Mouse (Mus musculus): ENCODE measurements around the gene Gm42715. TPM values are rescaled to one million over a fixed set of nuclear protein-coding genes. Genes with fewer than 3 reads are reported as not detected.

Gene Gm42715
- total RNA-seq, 2 experiments from 2014 or later: 4.8 to 26.8 TPM

GRCm38 (mm10) chr7:127574115-127574514 is 54.7 kb downstream of the Gm42715 start:
- ATAC-seq (replicated peaks; ENCODE audit: poor library complexity): no peak

GRCm38 (mm10) chr7:127583260-127583659 is 63.9 kb downstream of the Gm42715 start:
- ATAC-seq (replicated peaks; ENCODE audit: poor library complexity): no peak

GRCm38 (mm10) chr7:127585031-127585430 is 65.6 kb downstream of the Gm42715 start:
- no peak for ATAC-seq (replicated peaks; ENCODE audit: poor library complexity)

GRCm38 (mm10) chr7:127586149-127586548 is 66.8 kb downstream of the Gm42715 start:
- peak; percentile 21; the same call in 1 of the 2 replicates for ATAC-seq (replicated peaks; ENCODE audit: poor library complexity)

- no peak for ATAC-seq (replicated peaks; ENCODE audit: poor library complexity)
Measured at GRCm38 (mm10) chr7:127587196-127587595, 67.8 kb downstream of the Gm42715 start.

GRCm38 (mm10) chr7:127588011-127588871 is 68.9 kb downstream of the Gm42715 start, which contains the start of the genes Ccdc189 and Rnf40:
TSS of gene Ccdc189 (minus strand) at chr7:127588595.
TSS of gene Rnf40 (plus strand) at chr7:127588767.
- ATAC-seq (replicated peaks; ENCODE audit: poor library complexity): peak; percentile 90

- no peak for ATAC-seq (replicated peaks; ENCODE audit: poor library complexity)
Measured at GRCm38 (mm10) chr7:127588901-127589300, 69.5 kb downstream of the Gm42715 start.

- no peak for ATAC-seq (replicated peaks; ENCODE audit: poor library complexity)
Measured at GRCm38 (mm10) chr7:127589637-127590036, 70.3 kb downstream of the Gm42715 start.

- ATAC-seq (replicated peaks; ENCODE audit: poor library complexity): no peak
Measured at GRCm38 (mm10) chr7:127591108-127591507, 71.7 kb downstream of the Gm42715 start.

GRCm38 (mm10) chr7:127592575-127592974 is 73.2 kb downstream of the Gm42715 start:
- no peak for ATAC-seq (replicated peaks; ENCODE audit: poor library complexity)

- ATAC-seq (replicated peaks; ENCODE audit: poor library complexity): no peak
Measured at GRCm38 (mm10) chr7:127596747-127597146, 77.4 kb downstream of the Gm42715 start.

GRCm38 (mm10) chr7:127600612-127601011 is 81.2 kb downstream of the Gm42715 start:
- ATAC-seq (replicated peaks; ENCODE audit: poor library complexity): no peak

GRCm38 (mm10) chr7:127601735-127602134 is 82.4 kb downstream of the Gm42715 start:
- no peak for ATAC-seq (replicated peaks; ENCODE audit: poor library complexity)

GRCm38 (mm10) chr7:127602903-127603302 is 83.5 kb downstream of the Gm42715 start:
- ATAC-seq (replicated peaks; ENCODE audit: poor library complexity): no peak

- peak; percentile 56 for ATAC-seq (replicated peaks; ENCODE audit: poor library complexity)
Measured at GRCm38 (mm10) chr7:127604256-127604655, 84.9 kb downstream of the Gm42715 start.

- no peak for ATAC-seq (replicated peaks; ENCODE audit: poor library complexity)
Measured at GRCm38 (mm10) chr7:127607150-127607549, 87.8 kb downstream of the Gm42715 start.

GRCm38 (mm10) chr7:127611011-127611410 is 91.6 kb downstream of the Gm42715 start:
- ATAC-seq (replicated peaks; ENCODE audit: poor library complexity): no peak

GRCm38 (mm10) chr7:127611561-127611960 is 92.2 kb downstream of the Gm42715 start:
- no peak for ATAC-seq (replicated peaks; ENCODE audit: poor library complexity)

GRCm38 (mm10) chr7:127613501-127613900 is 94.1 kb downstream of the Gm42715 start:
- no peak for ATAC-seq (replicated peaks; ENCODE audit: poor library complexity)

- ATAC-seq (replicated peaks; ENCODE audit: poor library complexity): no peak
Measured at GRCm38 (mm10) chr7:127614091-127614490, 94.7 kb downstream of the Gm42715 start.

- peak; percentile 57 for ATAC-seq (replicated peaks; ENCODE audit: poor library complexity)
Measured at GRCm38 (mm10) chr7:127614511-127614890, 95.1 kb downstream of the Gm42715 start.
